Mouse (Mus musculus) C2C12 (cell line): ENCODE measurements around the gene Ndufb4.

Source experiments
- CTCF ChIP-seq: IDR thresholded peaks from one replicate; pipeline ENCODE4 v1.5.1; 2011; ENCODE audit not compliant: control insufficient read depth, insufficient read depth, insufficient read length
- MAX ChIP-seq: IDR thresholded peaks from one replicate; pipeline ENCODE4 v1.6.1; 2011; ENCODE audit warnings: mild to moderate bottlenecking, control low read depth
- MYOD1 ChIP-seq: IDR thresholded peaks from one replicate; pipeline ENCODE4 v1.6.1; 2011; ENCODE audit warnings: low read depth; ENCODE audit not compliant: control insufficient read depth, insufficient read length
- USF1 ChIP-seq: IDR thresholded peaks from one replicate; pipeline ENCODE4 v1.6.1; 2011; ENCODE audit warnings: low read depth, mild to moderate bottlenecking, control low read depth, moderate library complexity

GRCm38 (mm10) chr16:37683154-37684130, 29.2 kb upstream of the Ndufb4 start:
- TF ChIP-seq CTCF (no peak), USF1 (no peak), MAX (no peak), MYOD1 (no peak)
